Mouse (Mus musculus): ENCODE results near the gene Itk.

GRCm38 (mm10) chr11:46372331-46372953, 16.9 kb downstream of the Itk start:
- TF ChIP-seq CTCF (IDR thresholded peaks at IDR 0.05; ENCODE audit: borderline replicate concordance, control insufficient read depth, extremely low read depth, insufficient read depth, low read length, poor library complexity): no peak
- TF ChIP-seq POLR2A (IDR thresholded peaks at IDR 0.05; ENCODE audit: control insufficient read depth, extremely low read depth, insufficient read depth, low read length, poor library complexity): no peak

All from thymus, adult 2 months (tissue).